Mouse (Mus musculus) C2C12 (cell line): Measurements from ENCODE around the gene Galt. TPM values are rescaled to one million over a fixed set of nuclear protein-coding genes. Genes with fewer than 3 reads are reported as not detected.
A peak's percentile ranks its signal among the peaks of the same experiment; 100 is the strongest.

Experiments used
- H3K27me3 ChIP-seq: one replicate; pipeline ENCODE4 v1.6.1; 2011; ENCODE audit not compliant: control insufficient read depth, insufficient read depth, insufficient read length
- H3K36me3 ChIP-seq: one replicate; pipeline ENCODE4 v1.6.1; 2011; ENCODE audit not compliant: control insufficient read depth, insufficient read depth
- H3K4me3 ChIP-seq: one replicate; pipeline ENCODE4 v1.5.1; 2011; ENCODE audit warnings: mild to moderate bottlenecking, control low read depth; ENCODE audit not compliant: poor library complexity, insufficient read depth, severe bottlenecking
- H3K79me2 ChIP-seq: one replicate; pipeline ENCODE4 v1.6.1; 2011; ENCODE audit not compliant: control insufficient read depth, insufficient read depth
- H3K79me3 ChIP-seq: one replicate; pipeline ENCODE4 v1.6.1; 2011; ENCODE audit warnings: low read depth, control low read depth
- H3ac ChIP-seq: one replicate; pipeline ENCODE3; 2011; ENCODE audit warnings: low read depth; ENCODE audit not compliant: control insufficient read depth, insufficient read length
- CEBPB ChIP-seq: IDR thresholded peaks from one replicate; pipeline ENCODE4 v1.6.1; 2011; ENCODE audit warnings: low read depth, mild to moderate bottlenecking, control low read depth, moderate library complexity
- CTCF ChIP-seq: IDR thresholded peaks from one replicate; pipeline ENCODE4 v1.5.1; 2011; ENCODE audit not compliant: control insufficient read depth, insufficient read depth, insufficient read length
- FOSL1 ChIP-seq: IDR thresholded peaks from one replicate; pipeline ENCODE4 v1.8.0; 2011; ENCODE audit warnings: mild to moderate bottlenecking, low read length; ENCODE audit not compliant: poor library complexity, insufficient read depth, severe bottlenecking
- MAX ChIP-seq: IDR thresholded peaks from one replicate; pipeline ENCODE4 v1.6.1; 2011; ENCODE audit warnings: mild to moderate bottlenecking, control low read depth
- MYOD1 ChIP-seq: IDR thresholded peaks from one replicate; pipeline ENCODE4 v1.6.1; 2011; ENCODE audit warnings: low read depth; ENCODE audit not compliant: control insufficient read depth, insufficient read length
- MYOG ChIP-seq: IDR thresholded peaks from one replicate; pipeline ENCODE4 v1.6.1; 2011; ENCODE audit not compliant: control insufficient read depth, insufficient read length; ENCODE audit errors: extremely low read depth
- USF1 ChIP-seq: IDR thresholded peaks from one replicate; pipeline ENCODE4 v1.6.1; 2011; ENCODE audit warnings: low read depth, mild to moderate bottlenecking, control low read depth, moderate library complexity
- polyA plus RNA-seq: library from polyadenylated mRNA; unstranded; fragments of >200 nt; fragmentation: generic; extraction: Trizol; gene quantifications from one replicate; pipeline ENCODE4 v1.2.1, GENCODE M21; 2012; ENCODE audit warnings: missing spikeins

Galt gene
- polyA plus RNA-seq, 1 experiment = 3.1 TPM

DNA sequence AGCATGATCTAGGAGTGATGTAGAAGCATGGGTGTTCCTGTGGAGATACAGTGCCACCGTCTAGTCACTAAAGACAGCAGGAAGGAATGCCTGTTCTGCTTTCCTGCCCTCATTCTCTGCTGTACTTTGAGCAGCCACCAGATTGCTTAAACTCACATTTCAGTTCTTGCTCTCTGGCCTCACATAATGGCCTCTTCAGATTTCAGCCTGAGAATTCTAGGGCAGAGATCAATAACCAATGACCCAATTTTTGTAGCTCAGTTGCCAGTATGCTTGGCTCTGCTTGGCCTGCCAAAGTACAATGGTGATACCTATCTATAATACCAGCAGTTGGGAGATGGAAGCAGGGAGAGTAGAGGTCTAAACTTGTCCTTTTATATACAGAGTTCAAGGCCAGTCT lies 10.0 kb upstream of the Galt start:
- Histone ChIP-seq H3ac (no peak overlapping the region), H3K79me3 (peaks cover 6% of the 10 kb centered on the region), H3K4me3 (no peak overlapping the region), H3K79me2 (peaks cover 10% of the 10 kb centered on the region), H3K36me3 (no peaks in the 10 kb centered on the region), H3K27me3 (peaks cover 4% of the 10 kb centered on the region)
- TF ChIP-seq FOSL1 (no peak), MAX (no peak), USF1 (no peak), MYOD1 (no peak), CEBPB (no peak), CTCF (no peak)

DNA sequence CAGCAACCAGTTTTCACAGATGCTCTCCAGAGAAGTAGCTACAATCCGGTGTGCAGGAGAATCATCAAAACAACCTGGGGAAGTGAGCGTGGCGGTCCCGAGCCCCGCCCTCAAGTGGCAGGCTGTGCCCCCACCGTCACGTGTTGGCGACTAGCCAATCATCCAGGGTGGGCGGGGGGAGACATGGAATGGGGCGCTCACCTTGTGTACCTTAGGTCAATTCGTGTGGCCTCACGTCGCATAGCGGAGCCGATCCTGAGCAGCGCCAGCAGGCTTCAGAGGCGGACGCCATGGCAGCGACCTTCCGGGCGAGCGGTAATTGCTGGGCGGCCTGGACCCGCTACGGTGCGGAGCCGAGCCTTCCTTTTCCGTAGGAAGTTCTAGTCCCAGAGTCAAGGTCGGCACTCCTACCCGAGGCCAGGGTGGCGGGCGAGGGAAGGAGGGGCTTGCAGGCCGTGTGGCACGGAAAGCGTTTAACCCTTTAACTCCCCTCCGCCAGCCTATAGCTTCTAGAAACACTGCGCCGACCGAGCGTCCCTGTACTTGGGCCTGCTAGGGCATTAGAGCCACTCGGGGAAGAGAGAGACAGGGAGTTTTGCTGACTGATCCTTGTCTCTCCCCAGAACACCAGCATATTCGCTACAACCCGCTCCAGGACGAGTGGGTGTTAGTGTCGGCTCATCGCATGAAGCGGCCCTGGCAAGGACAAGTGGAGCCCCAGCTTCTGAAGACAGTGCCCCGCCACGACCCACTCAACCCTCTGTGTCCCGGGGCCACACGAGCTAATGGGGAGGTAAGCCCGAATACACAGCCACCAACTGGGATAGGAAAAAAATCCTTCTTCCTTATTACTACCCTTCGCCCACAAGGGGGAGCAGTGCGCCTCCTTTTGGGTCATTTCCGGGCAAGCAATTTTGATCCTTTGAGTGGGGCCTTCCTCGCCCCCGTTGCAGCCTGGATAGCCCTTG lies 594 bp downstream of the Galt start, which contains the start of gene Sigmar1:
TSS of gene Sigmar1 (minus strand) at position 820 of the 968 bp plus-strand sequence.
- no peaks in the 10 kb centered on the region for H3K79me2 ChIP-seq
- H3K36me3 ChIP-seq = no peaks in the 10 kb centered on the region
- TF ChIP-seq USF1 (peak; percentile 74), CEBPB (no peak), CTCF (peak; percentile 21)
- no peaks in the 10 kb centered on the region for H3K27me3 ChIP-seq
- H3K79me3 ChIP-seq = no peaks in the 10 kb centered on the region
- peak within 1 kb of the TSS; percentile 18 for H3ac ChIP-seq
- peak within 1 kb of the TSS; percentile 28 for H3K4me3 ChIP-seq

DNA sequence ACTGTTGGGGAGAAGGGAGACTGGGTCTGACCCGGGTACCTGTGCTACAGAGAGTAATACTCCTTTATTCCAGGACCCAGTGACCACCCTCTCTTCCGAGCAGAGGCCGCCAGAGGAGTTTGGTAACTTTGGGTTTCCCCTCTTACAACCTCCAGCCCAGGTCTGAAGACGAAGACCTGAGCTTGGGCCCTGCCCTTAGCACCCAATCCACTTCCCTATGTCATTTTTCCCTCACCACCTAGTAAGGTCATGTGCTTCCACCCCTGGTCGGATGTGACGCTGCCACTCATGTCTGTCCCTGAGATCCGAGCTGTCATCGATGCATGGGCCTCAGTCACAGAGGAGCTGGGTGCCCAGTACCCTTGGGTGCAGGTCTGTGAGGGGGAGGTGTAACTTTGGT lies 1.4 kb downstream of the Galt start:
- Histone ChIP-seq H3K36me3 (no peaks in the 10 kb centered on the region), H3ac (no peak overlapping the region), H3K79me3 (no peaks in the 10 kb centered on the region), H3K79me2 (no peaks in the 10 kb centered on the region), H3K27me3 (no peaks in the 10 kb centered on the region), H3K4me3 (no peak overlapping the region)
- no peak for TF ChIP-seq MAX
- no peak for TF ChIP-seq MYOG
- no peak for TF ChIP-seq CTCF
- no peak for TF ChIP-seq USF1

DNA sequence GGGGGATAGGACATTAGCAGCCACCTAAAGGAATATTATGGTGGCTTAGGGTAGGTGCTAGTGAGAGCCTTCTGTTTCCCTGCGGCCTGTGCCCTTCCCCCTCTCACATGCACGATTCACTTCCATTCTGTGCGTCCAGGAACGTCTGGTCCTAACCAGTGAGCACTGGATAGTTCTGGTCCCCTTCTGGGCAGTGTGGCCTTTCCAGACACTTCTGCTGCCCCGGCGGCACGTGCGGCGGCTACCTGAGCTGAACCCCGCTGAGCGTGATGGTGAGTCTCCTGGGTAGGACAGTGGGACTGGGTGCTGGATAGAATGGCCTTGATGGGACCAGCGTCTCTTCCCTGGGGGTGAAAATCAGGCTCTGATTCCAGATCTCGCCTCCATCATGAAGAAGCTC lies 2.3 kb downstream of the Galt start:
- TF ChIP-seq FOSL1 = no peak
- no peak for TF ChIP-seq CTCF
- no peak for TF ChIP-seq MYOD1
- TF ChIP-seq MYOG = no peak
- no peak for TF ChIP-seq USF1
- TF ChIP-seq CEBPB = no peak
- no peak for TF ChIP-seq MAX
- Histone ChIP-seq H3K79me2 (no peaks in the 10 kb centered on the region), H3K27me3 (no peaks in the 10 kb centered on the region), H3K4me3 (no peak overlapping the region), H3K36me3 (no peaks in the 10 kb centered on the region), H3K79me3 (no peaks in the 10 kb centered on the region), H3ac (no peak overlapping the region)

DNA sequence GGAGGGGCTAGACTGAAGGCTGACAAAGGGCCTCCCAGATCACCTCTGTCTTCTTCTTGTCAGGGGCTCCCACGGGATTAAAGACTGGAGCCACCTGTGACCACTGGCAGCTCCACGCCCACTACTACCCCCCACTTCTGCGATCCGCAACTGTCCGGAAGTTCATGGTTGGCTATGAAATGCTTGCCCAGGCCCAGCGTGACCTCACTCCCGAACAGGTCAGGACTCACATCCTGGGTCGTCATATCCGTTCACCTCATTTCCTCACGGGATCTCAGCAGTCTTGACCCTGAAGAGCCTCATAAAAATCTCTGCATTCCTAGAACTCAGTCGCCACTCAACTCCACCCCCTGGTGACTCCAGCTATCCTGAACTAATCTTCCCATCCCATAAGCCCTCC lies 3.0 kb downstream of the Galt start:
- H3K27me3 ChIP-seq = no peaks in the 10 kb centered on the region
- TF ChIP-seq MYOG (no peak), MAX (no peak), USF1 (no peak), MYOD1 (no peak), CTCF (no peak)
- H3K36me3 ChIP-seq = no peaks in the 10 kb centered on the region
- no peaks in the 10 kb centered on the region for H3K79me2 ChIP-seq
- H3K79me3 ChIP-seq = no peaks in the 10 kb centered on the region
- no peak overlapping the region for H3K4me3 ChIP-seq
- no peak overlapping the region for H3ac ChIP-seq

DNA sequence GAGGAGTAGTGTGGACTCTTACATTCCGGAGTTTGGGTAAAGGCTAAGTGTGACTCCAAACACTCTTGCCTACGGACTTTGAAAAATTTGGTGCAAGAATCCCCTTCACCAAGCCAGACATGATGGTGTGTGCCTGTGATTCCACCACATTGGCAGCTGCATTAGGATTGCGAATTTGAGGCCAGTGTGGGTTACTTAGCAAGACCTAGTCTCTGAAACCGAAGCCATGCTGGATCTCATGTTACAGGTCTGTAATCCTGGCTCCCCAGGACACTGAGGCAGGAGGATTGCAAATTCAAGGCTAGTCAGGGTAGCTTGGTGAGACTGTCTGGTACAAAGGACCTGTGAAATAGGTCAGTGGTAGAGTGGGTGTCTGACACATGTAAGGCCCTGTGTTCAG lies 3.7 kb downstream of the Galt start:
- H3K36me3 ChIP-seq = no peaks in the 10 kb centered on the region
- H3K4me3 ChIP-seq = no peak overlapping the region
- no peak for TF ChIP-seq FOSL1
- TF ChIP-seq CTCF = no peak
- TF ChIP-seq MYOG = no peak
- no peak for TF ChIP-seq USF1
- TF ChIP-seq MAX = no peak
- no peak overlapping the region for H3ac ChIP-seq
- no peaks in the 10 kb centered on the region for H3K27me3 ChIP-seq
- H3K79me3 ChIP-seq = no peaks in the 10 kb centered on the region
- no peaks in the 10 kb centered on the region for H3K79me2 ChIP-seq
